Mouse (Mus musculus): ENCODE measurements around the gene Hectd4.

- no peak for TF ChIP-seq CTCF (IDR thresholded peaks at IDR 0.05; ENCODE audit: extremely low read depth, insufficient read depth, low read length)
- TF ChIP-seq POLR2A (IDR thresholded peaks at IDR 0.05; ENCODE audit: extremely low read depth, insufficient read depth, low read length), result no peak
Measured at GRCm38 (mm10) chr5:121366449-121367225, 146.6 kb downstream of the Hectd4 start.
